Mouse (Mus musculus) retina, adult 2 months (tissue): ENCODE data around the gene Rilp.

ENCODE experiments used
- DNase-seq: peaks from one replicate; pipeline ENCODE4 v3.0.0-alpha.2; 2012; ENCODE audit warnings: low read depth, low spot score

The Rilp gene

GRCm38 (mm10) chr11:75557142-75557541, 47.2 kb downstream of the Rilp start:
- no peak for DNase-seq

- no peak for DNase-seq
Measured at GRCm38 (mm10) chr11:75558101-75558500, 48.2 kb downstream of the Rilp start.

- DNase-seq, result no peak
Measured at GRCm38 (mm10) chr11:75559870-75560504, 50.1 kb downstream of the Rilp start.

- DNase-seq, result no peak
Measured at GRCm38 (mm10) chr11:75560530-75561409, 50.9 kb downstream of the Rilp start.

GRCm38 (mm10) chr11:75561410-75561791, 51.5 kb downstream of the Rilp start:
- DNase-seq, result no peak
